Mouse (Mus musculus): ENCODE data around the gene Chrne. TPM values are rescaled to one million over a fixed set of nuclear protein-coding genes. Genes with fewer than 3 reads are reported as not detected.

The Chrne gene
- polyA plus RNA-seq, 1 experiment from 2014 or later = not detected

DNA sequence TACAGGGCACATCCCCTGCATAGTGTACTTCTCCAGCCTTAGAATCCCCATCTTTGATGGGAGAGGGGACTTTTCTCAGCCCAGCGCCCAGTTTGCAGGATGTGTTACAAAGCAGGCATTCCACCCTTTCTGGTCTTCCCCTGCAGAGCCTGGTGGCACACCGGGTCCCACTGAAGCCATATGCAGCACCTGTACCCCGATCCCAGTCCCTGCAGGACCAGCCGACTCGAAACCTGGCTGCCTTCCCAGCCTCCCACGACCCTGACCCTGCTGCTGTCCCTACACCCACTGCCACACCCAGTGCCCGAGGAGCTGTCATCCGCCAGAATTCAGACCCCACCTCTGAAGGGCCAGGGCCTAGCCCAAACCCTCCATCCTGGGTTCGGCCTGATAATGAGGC is 11.4 kb downstream of the Chrne start:
- Histone ChIP-seq H3K9ac (ENCODE audit: low read length) (no peak overlapping the region), H3K27me3 (ENCODE audit: control insufficient read depth, insufficient read depth, low read length) (no peaks in the 10 kb centered on the region), H3K4me3 (ENCODE audit: control insufficient read depth in 1 of 2, insufficient read depth in 1 of 2, low read depth in 1 of 2, low read length in 2 of 2) (no peak overlapping the region), H3K36me3 (ENCODE audit: control insufficient read depth, insufficient read depth, low read length) (peaks cover 95% of the 10 kb centered on the region), H3K27ac (replicated peaks in 1 of 2; ENCODE audit: control insufficient read depth in 1 of 2, insufficient read depth in 1 of 2, low read depth in 2 of 2, low read length in 2 of 2) (no peak overlapping the region), H3K9me3 (ENCODE audit: control insufficient read depth, low read length) (no peaks in the 10 kb centered on the region), H3K4me2 (ENCODE audit: low read length) (no peak overlapping the region), H3K4me1 (ENCODE audit: control insufficient read depth in 2 of 2, insufficient read depth in 2 of 2, low read length in 2 of 2) (no peaks in the 10 kb centered on the region)
- ATAC-seq (ENCODE audit: insufficient number of reproducible peaks, insufficient read depth, low FRiP score, low read depth) = no peak
- 85% methylated on average over 9 of the region's 9 CpGs for WGBS

DNA sequence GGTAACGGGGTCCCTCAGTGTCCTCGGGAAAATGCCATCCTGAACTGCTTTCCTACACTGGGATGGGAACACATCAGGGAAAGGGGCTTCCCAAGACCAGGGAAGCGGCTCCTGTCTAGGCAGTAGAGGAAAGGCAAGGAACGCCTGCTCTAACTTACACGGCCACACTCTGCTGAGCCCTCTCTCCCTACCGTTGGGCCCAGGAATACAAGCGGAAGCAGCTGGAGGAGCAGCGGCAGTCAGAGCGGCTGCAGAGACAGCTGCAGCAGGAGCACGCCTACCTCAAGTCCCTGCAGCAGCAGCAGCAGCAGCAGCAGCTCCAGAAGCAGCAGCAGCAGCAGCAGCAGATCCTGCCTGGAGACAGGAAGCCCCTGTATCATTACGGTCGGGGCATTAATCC is 12.3 kb downstream of the Chrne start:
- Histone ChIP-seq H3K9me3 (ENCODE audit: control insufficient read depth, low read length) (no peaks in the 10 kb centered on the region), H3K36me3 (ENCODE audit: control insufficient read depth, insufficient read depth, low read length) (peaks cover 95% of the 10 kb centered on the region), H3K27ac (replicated peaks in 1 of 2; ENCODE audit: control insufficient read depth in 1 of 2, insufficient read depth in 1 of 2, low read depth in 2 of 2, low read length in 2 of 2) (no peak overlapping the region), H3K4me3 (ENCODE audit: control insufficient read depth in 1 of 2, insufficient read depth in 1 of 2, low read depth in 1 of 2, low read length in 2 of 2) (no peak overlapping the region), H3K9ac (ENCODE audit: low read length) (no peak overlapping the region), H3K4me1 (ENCODE audit: control insufficient read depth in 2 of 2, insufficient read depth in 2 of 2, low read length in 2 of 2) (no peaks in the 10 kb centered on the region), H3K4me2 (ENCODE audit: low read length) (no peak overlapping the region), H3K27me3 (ENCODE audit: control insufficient read depth, insufficient read depth, low read length) (no peaks in the 10 kb centered on the region)
- WGBS = 69% methylated on average over 12 of the region's 12 CpGs
- ATAC-seq (ENCODE audit: insufficient number of reproducible peaks, insufficient read depth, low FRiP score, low read depth) = no peak

DNA sequence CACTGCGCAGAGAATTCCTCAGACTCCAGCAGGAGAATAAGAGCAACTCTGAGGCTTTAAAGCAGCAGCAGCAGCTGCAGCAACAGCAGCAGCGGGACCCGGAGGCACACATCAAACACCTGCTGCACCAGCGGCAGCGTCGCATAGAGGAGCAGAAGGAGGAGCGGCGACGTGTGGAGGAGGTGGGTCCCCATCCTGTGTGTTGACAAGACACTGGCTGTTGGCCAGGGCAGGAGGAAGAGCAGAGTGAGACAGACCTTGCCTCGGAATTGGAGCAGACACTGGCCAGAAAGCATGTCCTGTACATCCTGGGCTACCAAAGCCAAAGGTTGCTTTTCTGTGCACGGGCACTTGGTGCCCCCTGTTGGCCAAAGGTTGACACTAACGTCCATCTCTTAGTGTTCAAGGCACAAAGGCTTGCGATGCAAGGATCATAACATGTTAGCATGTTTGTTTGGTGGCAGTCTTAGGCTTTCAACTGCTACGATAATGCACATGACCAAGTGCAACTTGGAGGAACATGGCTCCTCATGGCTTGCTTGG is 13.9 kb downstream of the Chrne start:
- H3K4me2 ChIP-seq (ENCODE audit: low read length) = no peak overlapping the region
- H3K27me3 ChIP-seq (ENCODE audit: control insufficient read depth, insufficient read depth, low read length) = no peaks in the 10 kb centered on the region
- H3K9me3 ChIP-seq (ENCODE audit: control insufficient read depth, low read length) = no peaks in the 10 kb centered on the region
- H3K4me3 ChIP-seq (ENCODE audit: control insufficient read depth in 1 of 2, insufficient read depth in 1 of 2, low read depth in 1 of 2, low read length in 2 of 2) = no peak overlapping the region
- H3K36me3 ChIP-seq (ENCODE audit: control insufficient read depth, insufficient read depth, low read length) = peaks cover 88% of the 10 kb centered on the region
- H3K9ac ChIP-seq (ENCODE audit: low read length) = no peak overlapping the region
- ATAC-seq (ENCODE audit: insufficient number of reproducible peaks, insufficient read depth, low FRiP score, low read depth) = no peak
- WGBS = 47% methylated on average over 14 of the region's 14 CpGs
- H3K27ac ChIP-seq (replicated peaks in 1 of 2; ENCODE audit: control insufficient read depth in 1 of 2, insufficient read depth in 1 of 2, low read depth in 2 of 2, low read length in 2 of 2) = no peak overlapping the region
- H3K4me1 ChIP-seq (ENCODE audit: control insufficient read depth in 2 of 2, insufficient read depth in 2 of 2, low read length in 2 of 2) = no peaks in the 10 kb centered on the region

DNA sequence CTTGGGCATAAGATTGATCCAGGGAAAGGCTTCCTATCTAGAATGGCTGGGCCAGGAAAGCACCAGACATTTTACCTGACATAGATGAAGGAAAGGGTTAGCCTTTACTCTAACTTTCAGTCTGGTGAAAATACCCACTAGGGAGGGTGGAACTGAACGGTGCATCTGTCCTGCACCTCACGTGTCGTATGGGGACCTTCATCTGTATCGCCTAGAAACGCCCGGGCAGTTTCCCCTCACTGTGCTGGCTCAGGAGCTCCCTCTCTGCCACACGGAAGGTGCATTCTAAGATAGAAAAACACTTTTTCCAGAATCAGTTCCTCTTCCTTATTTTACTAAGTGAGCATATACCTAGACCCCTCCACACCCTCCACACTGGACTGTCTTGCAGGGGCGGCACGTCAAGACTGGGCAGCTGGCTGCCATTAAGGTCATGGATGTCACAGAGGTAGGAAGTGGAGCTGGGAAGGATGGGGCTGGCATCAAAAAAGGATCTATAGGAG is 20.5 kb downstream of the Chrne start:
- no peak overlapping the region for H3K4me3 ChIP-seq (ENCODE audit: control insufficient read depth in 1 of 2, insufficient read depth in 1 of 2, low read depth in 1 of 2, low read length in 2 of 2)
- 87% methylated on average over 9 of the region's 9 CpGs for WGBS
- no peak overlapping the region for H3K4me2 ChIP-seq (ENCODE audit: low read length)
- peaks cover 54% of the 10 kb centered on the region for H3K36me3 ChIP-seq (ENCODE audit: control insufficient read depth, insufficient read depth, low read length)
- no peaks in the 10 kb centered on the region for H3K9me3 ChIP-seq (ENCODE audit: control insufficient read depth, low read length)
- peaks cover 4 to 7% of the 10 kb centered on the region in 2 experiments; a peak in 2 of 4 replicates for H3K4me1 ChIP-seq (ENCODE audit: control insufficient read depth in 2 of 2, insufficient read depth in 2 of 2, low read length in 2 of 2)
- no peaks in the 10 kb centered on the region for H3K27me3 ChIP-seq (ENCODE audit: control insufficient read depth, insufficient read depth, low read length)
- H3K9ac ChIP-seq (ENCODE audit: low read length) = no peak overlapping the region
- no peak for ATAC-seq (ENCODE audit: insufficient number of reproducible peaks, insufficient read depth, low FRiP score, low read depth)
- no peak overlapping the region for H3K27ac ChIP-seq (replicated peaks in 1 of 2; ENCODE audit: control insufficient read depth in 1 of 2, insufficient read depth in 1 of 2, low read depth in 2 of 2, low read length in 2 of 2)

DNA sequence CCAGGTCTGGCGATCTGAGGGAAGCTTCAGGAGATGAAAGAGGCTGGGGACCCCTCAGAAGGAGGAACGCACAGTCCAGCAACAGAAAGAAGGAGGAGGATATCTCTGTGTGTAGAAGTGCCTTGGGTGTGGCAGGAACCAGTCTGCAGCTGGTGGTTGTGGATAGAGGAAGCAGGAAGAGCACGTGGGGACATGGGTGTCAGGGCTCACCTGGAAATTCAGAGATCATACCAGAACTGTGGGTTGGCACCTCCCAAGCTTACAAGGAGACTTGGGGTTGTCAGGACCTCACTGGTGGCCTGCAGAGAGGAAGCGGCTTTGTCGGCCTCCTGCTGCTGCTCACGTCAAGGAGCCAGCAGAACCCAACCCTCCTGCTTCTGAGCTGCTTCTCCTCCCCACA is 21.7 kb downstream of the Chrne start:
- Histone ChIP-seq H3K4me2 (ENCODE audit: low read length) (no peak overlapping the region), H3K4me1 (ENCODE audit: control insufficient read depth in 2 of 2, insufficient read depth in 2 of 2, low read length in 2 of 2) (peaks cover 4 to 7% of the 10 kb centered on the region in 2 experiments; a peak in 2 of 4 replicates), H3K36me3 (ENCODE audit: control insufficient read depth, insufficient read depth, low read length) (peaks cover 44% of the 10 kb centered on the region), H3K4me3 (ENCODE audit: control insufficient read depth in 1 of 2, insufficient read depth in 1 of 2, low read depth in 1 of 2, low read length in 2 of 2) (no peak overlapping the region), H3K9ac (ENCODE audit: low read length) (no peak overlapping the region), H3K27me3 (ENCODE audit: control insufficient read depth, insufficient read depth, low read length) (no peaks in the 10 kb centered on the region), H3K27ac (replicated peaks in 1 of 2; ENCODE audit: control insufficient read depth in 1 of 2, insufficient read depth in 1 of 2, low read depth in 2 of 2, low read length in 2 of 2) (no peak overlapping the region), H3K9me3 (ENCODE audit: control insufficient read depth, low read length) (no peaks in the 10 kb centered on the region)
- ATAC-seq (ENCODE audit: insufficient number of reproducible peaks, insufficient read depth, low FRiP score, low read depth) = no peak
- 80% methylated on average over 6 of the region's 6 CpGs for WGBS

DNA sequence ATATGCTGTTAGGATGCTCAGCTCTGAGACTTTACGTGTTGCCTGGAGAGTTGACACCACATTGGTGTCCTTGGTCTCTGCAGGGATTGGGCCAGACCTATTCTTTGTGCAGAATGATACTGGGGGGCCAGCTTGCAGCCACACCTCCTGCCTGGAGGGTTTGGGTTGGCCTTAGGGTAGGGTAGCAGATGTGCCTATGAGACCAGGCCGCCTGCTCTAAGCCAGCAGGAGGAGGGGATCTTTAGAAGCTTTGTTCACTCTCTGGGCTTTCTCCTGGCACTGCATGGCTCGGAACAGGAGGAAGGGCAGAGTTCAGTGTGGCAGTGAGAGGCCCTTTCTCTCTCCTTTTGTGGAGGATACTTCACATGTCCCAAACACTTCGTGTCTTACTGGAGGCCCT is 22.9 kb downstream of the Chrne start:
- peaks cover 4 to 7% of the 10 kb centered on the region in 2 experiments; a peak in 2 of 4 replicates for H3K4me1 ChIP-seq (ENCODE audit: control insufficient read depth in 2 of 2, insufficient read depth in 2 of 2, low read length in 2 of 2)
- H3K4me2 ChIP-seq (ENCODE audit: low read length) = no peak overlapping the region
- WGBS = 71% methylated on average over 4 of the region's 4 CpGs
- H3K9me3 ChIP-seq (ENCODE audit: control insufficient read depth, low read length) = no peaks in the 10 kb centered on the region
- no peak overlapping the region for H3K27ac ChIP-seq (replicated peaks in 1 of 2; ENCODE audit: control insufficient read depth in 1 of 2, insufficient read depth in 1 of 2, low read depth in 2 of 2, low read length in 2 of 2)
- H3K4me3 ChIP-seq (ENCODE audit: control insufficient read depth in 1 of 2, insufficient read depth in 1 of 2, low read depth in 1 of 2, low read length in 2 of 2) = no peak overlapping the region
- ATAC-seq (ENCODE audit: insufficient number of reproducible peaks, insufficient read depth, low FRiP score, low read depth) = no peak
- no peak overlapping the region for H3K9ac ChIP-seq (ENCODE audit: low read length)
- peaks cover 33% of the 10 kb centered on the region for H3K36me3 ChIP-seq (ENCODE audit: control insufficient read depth, insufficient read depth, low read length)
- H3K27me3 ChIP-seq (ENCODE audit: control insufficient read depth, insufficient read depth, low read length) = no peaks in the 10 kb centered on the region

GRCm38 (mm10) chr11:70595638-70596037 is 23.4 kb downstream of the Chrne start:
- Histone ChIP-seq H3K4me2 (ENCODE audit: low read length) (no peak overlapping the region), H3K9me3 (ENCODE audit: control insufficient read depth, low read length) (no peaks in the 10 kb centered on the region), H3K36me3 (ENCODE audit: control insufficient read depth, insufficient read depth, low read length) (peaks cover 33% of the 10 kb centered on the region), H3K27ac (replicated peaks in 1 of 2; ENCODE audit: control insufficient read depth in 1 of 2, insufficient read depth in 1 of 2, low read depth in 2 of 2, low read length in 2 of 2) (no peak overlapping the region), H3K9ac (ENCODE audit: low read length) (no peak overlapping the region), H3K4me3 (ENCODE audit: control insufficient read depth in 1 of 2, insufficient read depth in 1 of 2, low read depth in 1 of 2, low read length in 2 of 2) (no peak overlapping the region), H3K27me3 (ENCODE audit: control insufficient read depth, insufficient read depth, low read length) (no peaks in the 10 kb centered on the region), H3K4me1 (ENCODE audit: control insufficient read depth in 2 of 2, insufficient read depth in 2 of 2, low read length in 2 of 2) (peaks cover 4 to 7% of the 10 kb centered on the region in 2 experiments; a peak in 2 of 4 replicates)
- ATAC-seq (ENCODE audit: insufficient number of reproducible peaks, insufficient read depth, low FRiP score, low read depth) = no peak
- WGBS = 38% methylated on average over 2 of the region's 2 CpGs

Measured in heart, embryonic 14.5 days (tissue).